Mouse (Mus musculus): ENCODE measurements around the gene Ptchd4.

GRCm38 (mm10) chr17:42530147-42530546 lies 214.4 kb downstream of the Ptchd4 start:
- TF ChIP-seq CTCF (IDR thresholded peaks at IDR 0.05) (no peak), EP300 (IDR thresholded peaks at IDR 0.05) (no peak)
